Mouse (Mus musculus) layer of hippocampus, postnatal 10 days (tissue): ENCODE data around the gene Chic2. TPM values are rescaled to one million over a fixed set of nuclear protein-coding genes. Genes with fewer than 3 reads are reported as not detected.

Experiments
- DNase-seq, 2 experiments: peaks; one replicate each; pipeline ENCODE4 v3.0.0; 2021; ENCODE audit warnings: low spot score in 2 of 2
- total RNA-seq, 2 experiments: library from RNA; stranded (reverse); gene quantifications; 2 replicates each; pipeline ENCODE4 v1.2.3; 2021

The Chic2 gene
- total RNA-seq, 2 experiments from 2014 or later = 28.3 to 31.5 TPM

DNA sequence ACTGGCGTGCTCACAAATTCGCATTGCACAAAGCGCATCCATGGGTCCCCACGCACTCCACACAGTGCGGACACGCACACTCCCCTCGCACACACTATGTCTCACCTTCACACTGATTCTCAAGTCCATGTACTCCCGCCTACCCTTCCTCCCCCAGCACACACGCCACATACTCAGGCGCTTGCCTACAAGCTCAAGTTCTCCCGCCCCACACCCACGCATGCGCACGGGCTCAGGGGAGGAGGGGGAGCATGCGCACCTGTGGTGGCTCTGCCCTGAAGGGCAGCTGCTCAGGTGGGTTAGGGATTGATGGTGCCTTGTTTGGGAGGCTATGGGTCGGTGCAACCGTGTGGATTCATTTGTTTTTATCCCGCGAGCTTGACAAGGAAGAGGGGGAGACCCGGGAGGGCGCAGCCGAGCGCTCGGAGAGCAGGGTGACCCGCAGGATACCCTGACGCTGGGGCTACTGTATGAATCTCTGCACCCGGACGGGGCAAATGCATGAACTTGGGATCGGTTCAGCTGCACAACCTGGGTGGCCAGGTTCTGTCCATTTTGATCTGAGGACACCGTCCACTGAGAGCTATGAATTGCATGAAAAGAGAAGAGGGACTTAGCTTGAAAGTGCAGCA, 22.7 kb upstream of the Chic2 start:
- peak; percentile 40 to 63 for DNase-seq

DNA sequence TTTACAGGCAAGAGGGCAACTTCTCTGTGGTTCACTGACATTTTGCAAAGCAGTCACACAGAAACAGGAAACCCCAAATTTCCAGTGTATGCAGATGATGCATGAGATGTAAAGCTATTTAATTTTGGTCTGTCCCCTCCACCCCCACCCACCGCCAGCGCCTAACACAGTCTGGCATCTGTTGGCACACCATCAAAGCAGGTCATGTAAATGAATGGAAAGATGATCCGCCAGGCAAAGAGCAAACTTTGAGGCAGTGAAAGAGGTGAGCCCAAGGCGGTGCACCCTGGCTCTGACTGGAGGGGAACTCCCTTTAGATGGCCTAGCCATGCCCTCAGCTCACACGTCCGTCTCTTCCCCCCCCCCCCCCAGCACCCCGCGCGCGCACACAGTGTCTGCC, 22.1 kb upstream of the Chic2 start:
- DNase-seq = no peak

GRCm38 (mm10) chr5:75063177-75063576, 18.6 kb upstream of the Chic2 start:
- no peak for DNase-seq

- DNase-seq = no peak
These were observed 6.5 kb upstream of the Chic2 start for GRCm38 (mm10) chr5:75051109-75051508.

- DNase-seq = no peak
These were observed 2.2 kb upstream of the Chic2 start for GRCm38 (mm10) chr5:75046681-75047321.

DNA sequence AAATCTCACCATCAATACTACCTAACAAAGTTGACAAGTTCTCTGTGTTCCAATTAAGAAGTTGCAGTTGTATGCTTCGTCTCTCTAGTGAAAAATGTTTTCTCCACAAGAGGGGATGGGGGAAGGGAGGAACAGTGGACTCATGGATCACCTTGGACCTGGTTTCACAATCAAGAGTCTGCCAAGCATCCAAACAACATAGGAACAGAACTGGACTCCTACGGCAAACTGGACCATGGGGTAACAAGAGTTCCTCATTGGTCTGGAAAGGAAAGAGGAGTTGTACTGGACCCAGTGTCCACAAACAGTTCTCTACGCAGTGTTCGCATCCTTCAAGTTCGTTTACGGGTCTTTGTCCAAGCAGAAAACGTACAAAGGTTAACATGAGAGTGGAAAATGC, 797 bp upstream of the Chic2 start:
- DNase-seq = no peak

- peak; percentile 45 to 52 for DNase-seq
These were observed 813 bp downstream of the Chic2 start for GRCm38 (mm10) chr5:75043621-75044301.

- DNase-seq = no peak
These were observed 1.5 kb downstream of the Chic2 start for GRCm38 (mm10) chr5:75043011-75043445.

- DNase-seq = no peak
These were observed 5.3 kb downstream of the Chic2 start for GRCm38 (mm10) chr5:75039307-75039706.

DNA sequence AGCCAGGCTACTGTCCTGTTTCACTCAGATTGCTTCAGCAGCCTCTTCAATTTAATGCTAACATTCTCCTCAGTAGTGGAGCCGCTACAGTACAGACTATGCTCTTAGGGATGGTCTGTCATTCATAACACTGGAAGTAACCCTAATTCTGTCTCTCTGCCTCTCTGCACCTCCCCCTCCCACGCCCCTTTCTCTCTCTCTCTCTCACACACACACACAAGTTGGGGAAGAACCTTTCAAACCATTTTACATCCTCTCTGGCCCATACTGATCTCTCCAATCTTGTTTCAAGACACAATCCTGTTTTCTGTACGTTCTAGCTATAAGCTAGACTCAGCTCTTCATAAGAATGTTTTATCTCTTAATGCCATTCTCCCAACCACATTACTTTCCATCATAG, 9.1 kb downstream of the Chic2 start:
- DNase-seq = no peak

DNA sequence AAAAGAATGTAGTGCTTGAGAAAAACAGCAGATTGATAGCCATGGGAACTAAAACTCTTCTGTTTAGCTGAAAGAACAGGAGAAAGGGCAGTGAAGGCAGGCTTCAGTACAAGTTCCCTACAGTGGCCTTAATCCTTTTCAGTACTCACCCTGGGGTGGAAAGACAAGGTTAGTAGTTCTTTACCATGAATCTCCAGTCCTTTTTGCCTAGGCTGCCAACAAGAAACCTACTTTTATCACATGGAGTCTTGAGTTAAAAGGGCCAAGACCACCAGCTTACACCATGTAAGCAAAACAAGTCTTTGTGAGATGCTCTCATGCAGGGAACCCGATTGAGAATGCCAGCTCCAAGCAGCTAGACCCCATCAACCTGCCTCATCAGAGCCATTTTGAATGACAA, 29.8 kb downstream of the Chic2 start:
- DNase-seq = no peak

DNA sequence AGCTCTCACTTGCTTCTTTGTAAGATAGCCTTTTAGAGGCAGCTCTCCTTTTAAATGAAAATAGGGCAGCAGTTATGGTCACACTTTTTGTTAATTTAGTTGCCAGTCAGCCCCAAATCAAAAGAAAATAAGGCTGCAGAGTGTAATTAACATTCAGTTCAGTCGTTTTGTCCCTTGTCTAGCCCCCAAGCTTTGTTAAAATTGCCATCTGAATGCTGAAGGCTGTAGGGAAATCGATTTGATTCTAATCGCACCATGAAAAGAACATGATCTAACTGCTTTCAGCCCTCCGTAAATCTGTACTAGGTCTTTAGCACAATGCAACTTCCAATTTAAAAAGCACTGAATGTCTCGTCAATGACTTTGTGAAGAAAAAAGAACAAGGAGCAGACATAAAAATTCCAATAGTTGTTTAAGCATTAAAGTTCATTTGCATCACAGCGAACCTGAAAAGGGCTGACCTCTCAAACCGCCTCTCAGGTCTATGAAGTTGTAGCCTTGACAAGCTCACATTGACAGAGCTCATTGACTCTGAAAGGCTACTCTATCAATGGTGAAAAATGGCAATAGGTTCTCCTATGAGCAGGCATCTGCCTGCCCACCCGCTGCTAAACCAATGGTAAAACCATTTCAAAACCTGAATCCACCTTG, 31.7 kb downstream of the Chic2 start:
- DNase-seq = no peak

- DNase-seq = no peak
These were observed 32.4 kb downstream of the Chic2 start for GRCm38 (mm10) chr5:75011985-75012738.

DNA sequence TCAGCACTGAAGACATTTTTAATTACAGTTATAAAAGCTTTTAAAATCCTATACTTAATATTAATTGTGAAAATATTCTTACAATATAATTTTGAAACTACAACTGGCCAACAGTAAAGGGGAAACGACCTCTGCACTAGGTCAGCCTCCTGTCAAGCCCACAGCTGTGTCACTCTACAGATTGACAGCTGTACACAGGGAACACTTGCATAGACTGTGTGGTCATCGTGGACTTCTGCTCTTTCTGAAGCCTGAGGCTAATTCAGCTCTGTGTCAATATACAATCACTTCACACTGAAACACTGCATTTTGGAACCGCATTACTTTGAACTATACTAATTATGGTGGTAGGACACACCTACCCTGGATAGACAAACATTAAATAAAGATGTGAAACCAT, 39.8 kb downstream of the Chic2 start:
- no peak for DNase-seq

- no peak for DNase-seq
These were observed 42.5 kb downstream of the Chic2 start for GRCm38 (mm10) chr5:75002109-75002508.

GRCm38 (mm10) chr5:74998716-74999512, 45.7 kb downstream of the Chic2 start:
- peak in 1 of 2 experiments; percentile 15 for DNase-seq

- peak; percentile 49 to 62 for DNase-seq
These were observed 49.6 kb downstream of the Chic2 start for GRCm38 (mm10) chr5:74994947-74995346.

DNA sequence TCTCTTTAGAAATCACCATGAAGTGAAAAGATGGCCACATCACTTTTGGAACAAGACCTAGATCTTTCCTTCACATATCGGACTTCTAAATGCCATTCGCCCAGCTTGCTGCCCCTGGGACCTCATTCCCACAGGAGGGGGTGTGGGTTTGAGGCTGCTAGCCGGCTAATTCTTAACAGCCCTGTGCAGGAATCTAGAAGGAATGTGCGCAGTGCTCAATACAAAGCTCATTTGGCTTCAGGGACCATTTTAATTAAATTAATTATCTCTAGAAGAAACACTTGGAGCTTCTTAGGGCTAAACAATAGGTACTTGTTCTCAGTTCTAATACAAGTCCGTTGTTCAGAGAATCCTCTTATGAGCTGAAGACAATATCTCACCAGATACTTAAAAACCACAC, 60.5 kb downstream of the Chic2 start:
- DNase-seq = no peak

DNA sequence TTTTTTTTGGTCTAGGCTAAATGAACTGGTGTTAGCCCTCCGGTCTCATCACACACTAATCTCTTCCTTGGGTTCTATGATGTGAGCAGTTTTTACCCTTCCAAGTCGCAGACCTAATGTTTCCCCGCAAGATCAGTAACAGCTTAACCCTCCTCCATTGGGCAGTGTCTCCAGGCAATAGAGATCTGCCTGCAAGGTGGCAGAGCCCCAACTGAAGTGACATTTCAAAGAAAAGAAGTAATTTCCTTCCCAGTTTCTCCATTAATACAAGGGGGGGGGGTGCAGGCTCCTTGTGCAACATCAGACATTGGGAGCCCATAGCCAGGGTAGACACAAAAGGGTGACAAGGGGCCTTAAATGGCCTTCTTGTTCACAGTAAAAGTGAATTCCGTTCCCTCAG, 64.0 kb downstream of the Chic2 start:
- no peak for DNase-seq

DNA sequence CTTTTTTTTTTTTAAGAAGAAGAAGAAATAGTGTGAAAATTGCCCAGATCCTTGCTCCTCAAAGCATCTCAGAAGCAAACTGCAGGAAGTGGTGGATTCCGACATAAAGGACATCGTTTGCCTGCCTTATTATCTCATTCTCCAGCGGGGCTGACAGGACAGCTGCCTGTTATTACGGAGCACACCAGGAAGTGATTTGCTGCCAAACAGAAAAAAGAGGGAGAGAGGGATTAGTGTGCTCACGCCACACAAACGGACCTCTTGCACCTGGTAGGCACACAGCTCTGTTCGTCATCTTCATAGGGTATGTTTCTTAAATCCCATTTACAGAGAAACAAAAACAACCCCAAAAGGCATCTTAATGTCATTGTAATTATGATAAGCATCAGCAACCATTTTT, 64.4 kb downstream of the Chic2 start:
- DNase-seq = no peak
